Mouse (Mus musculus) retina, adult 2 months (tissue): ENCODE measurements around the gene Kcnma1.
A peak's percentile ranks its signal among the peaks of the same experiment; 100 is the strongest.

Experiments used
- DNase-seq: peaks from one replicate; pipeline ENCODE4 v3.0.0-alpha.2; 2012; ENCODE audit warnings: low read depth, low spot score

The Kcnma1 gene

DNA sequence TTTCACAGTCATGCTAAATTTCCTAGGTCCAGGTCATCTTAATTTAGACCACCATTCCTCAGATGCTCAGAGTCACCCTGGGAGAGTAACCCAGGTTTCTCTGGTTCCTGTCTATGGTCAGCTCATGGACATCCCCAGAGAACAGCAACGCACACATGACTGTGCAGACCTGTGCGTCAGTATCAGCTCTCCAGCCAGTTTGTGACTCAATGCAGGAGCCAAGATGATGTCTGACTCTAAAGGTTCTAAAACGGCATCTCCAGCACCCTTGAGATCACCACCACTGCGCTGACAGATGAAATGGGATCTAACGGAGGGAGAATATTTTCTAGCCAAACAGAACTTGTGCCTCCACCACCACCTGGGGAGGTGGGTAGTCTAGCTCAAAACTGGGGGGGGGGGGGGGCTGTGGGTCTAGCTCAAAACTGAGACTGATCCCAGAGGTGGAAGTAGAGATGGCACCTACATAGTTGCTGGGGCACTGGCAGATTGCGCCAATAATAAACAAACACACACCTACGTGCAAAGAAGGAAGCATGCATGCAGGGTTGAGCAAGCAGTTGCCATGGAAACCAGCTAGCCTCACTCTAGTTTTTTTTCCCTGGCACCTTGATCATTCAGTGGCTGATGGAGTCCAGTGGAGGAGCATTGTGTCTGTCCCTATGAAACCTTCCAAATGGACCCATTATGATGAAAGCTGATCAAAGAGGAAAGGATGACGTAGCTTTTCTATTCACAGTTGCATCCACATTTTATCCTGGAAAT is 231.3 kb downstream of the Kcnma1 start:
- no peak for DNase-seq

DNA sequence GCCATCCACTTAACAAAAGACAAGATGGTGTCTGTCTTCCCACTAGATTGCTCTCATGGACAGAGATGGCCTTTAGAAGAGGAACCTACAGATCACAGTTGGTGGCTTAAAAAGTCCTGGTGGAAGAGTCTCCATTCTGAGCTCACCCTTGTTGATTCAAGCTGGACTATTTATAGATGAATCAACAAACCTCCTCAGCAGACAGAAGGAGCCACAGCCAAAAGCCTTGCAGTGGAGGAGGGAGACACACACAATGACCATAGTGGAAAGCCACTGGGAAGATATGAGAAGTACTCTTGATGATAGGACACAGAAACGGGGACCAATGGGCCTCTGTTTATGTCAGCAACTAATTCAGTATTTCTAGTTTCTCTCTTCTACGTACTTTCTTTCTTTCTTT is 239.7 kb downstream of the Kcnma1 start:
- DNase-seq: no peak

DNA sequence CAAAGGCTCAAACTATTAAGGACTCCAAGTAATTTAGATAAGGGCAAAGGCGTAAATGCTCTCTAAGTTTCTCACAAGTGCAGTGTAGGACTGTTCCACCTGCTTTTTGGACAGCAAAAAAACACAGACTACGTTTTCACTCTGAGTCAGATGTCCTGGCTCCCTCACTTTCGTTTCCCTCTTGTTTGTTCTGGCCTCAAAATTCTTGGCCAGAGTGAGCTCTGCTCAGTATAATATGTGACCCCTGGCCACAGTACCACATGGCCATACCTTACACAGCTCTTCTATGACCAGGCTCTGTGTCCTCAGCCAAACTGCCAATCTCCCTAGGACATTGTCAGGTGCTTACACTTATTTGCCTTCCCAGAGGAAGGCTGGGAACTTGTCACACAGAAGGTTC is 241.6 kb downstream of the Kcnma1 start:
- no peak for DNase-seq

DNA sequence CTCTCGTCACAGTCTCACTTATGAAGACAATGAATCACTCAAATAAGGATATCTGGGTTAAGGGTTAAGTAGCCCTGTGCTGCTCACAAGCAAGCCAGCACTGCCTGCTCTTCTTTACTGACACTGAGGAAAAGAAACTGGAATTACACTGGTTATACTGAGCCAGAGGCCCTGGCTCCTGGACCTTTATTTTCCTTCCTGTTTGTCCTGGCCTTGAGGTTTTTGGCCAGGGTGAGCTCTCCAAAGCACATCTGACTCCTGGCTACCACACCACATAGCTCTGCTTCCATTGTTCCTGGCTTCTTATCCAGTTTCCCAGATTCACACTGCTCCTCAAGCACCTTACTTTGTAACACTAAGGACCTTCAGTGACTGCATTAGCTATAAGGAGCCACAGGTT is 242.5 kb downstream of the Kcnma1 start:
- DNase-seq: no peak

DNA sequence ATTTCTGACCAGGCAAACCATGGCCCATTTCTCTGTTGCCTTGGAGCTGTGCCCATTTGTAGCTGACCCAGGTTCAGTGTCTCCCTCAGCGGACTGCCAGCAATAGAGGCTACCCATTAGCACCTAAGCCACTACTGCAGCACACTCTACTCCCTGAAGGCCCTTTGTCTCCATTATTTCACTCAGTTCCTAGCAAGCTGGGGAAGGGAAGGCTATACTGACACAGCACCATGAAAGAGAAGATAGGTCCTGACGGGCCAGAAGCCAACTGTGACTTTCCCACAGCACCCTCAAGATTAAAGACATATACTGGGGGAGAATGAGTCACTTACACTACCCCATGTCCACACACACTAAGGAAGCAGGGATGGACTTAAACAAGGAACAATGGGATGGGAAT is 251.8 kb downstream of the Kcnma1 start:
- no peak for DNase-seq

DNA sequence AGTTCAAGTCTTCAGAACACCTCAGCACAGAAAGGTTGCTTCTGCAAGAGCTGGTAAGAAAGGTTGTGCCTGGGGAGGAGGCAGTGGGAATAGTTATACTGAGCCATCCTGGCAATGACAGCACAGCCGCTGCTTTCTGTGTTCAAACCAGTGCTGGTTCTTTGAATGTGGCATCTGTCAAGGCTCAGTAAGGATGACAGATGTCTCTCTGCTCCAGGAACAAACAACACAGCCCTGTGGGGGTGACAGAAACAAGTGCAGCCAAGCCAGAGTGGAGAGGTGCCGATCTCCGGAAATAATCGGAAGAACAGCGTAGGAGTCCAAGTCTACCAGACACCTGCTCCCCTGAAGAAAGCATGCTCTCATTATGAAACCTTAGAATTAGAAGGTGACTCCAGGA is 254.7 kb downstream of the Kcnma1 start:
- DNase-seq: no peak

DNA sequence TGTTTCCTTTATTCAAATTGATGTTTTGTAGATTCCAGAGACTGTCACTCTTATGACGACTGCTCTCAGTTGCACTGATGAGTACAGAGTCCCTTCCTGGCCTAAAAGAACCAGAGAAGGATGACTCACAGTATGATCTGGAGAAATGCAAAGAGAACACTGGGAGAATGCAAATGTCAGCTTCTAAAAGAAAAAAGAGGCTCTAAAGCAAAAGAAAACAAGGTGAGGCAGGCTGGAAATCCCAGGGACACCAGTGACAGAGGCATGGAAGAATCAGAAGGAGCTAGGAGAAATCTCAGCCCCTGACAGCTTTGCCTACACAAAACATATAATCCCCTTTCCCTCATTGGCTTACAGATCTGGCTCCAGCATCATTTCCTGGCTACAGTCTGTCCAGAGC is 255.9 kb downstream of the Kcnma1 start:
- no peak for DNase-seq

DNA sequence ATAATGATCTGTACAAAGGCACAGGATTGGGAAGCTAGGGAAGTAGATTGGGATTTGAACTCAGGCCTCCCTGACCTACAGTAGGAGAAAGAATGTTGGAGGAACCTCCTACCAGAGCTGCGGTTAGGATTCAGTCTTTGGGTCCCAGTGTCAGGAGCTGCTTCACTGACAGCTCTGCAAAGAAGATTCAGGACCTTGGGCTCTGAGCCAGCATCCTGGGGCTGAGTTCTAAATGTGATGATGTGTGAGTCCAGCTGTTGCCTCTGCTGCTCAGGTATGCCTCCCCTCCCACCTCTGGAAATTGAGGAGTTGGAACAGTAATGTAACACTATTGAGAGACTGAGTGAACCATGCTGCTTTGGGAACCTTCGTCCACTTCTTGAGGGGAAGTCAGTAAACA is 266.3 kb downstream of the Kcnma1 start:
- DNase-seq: no peak

DNA sequence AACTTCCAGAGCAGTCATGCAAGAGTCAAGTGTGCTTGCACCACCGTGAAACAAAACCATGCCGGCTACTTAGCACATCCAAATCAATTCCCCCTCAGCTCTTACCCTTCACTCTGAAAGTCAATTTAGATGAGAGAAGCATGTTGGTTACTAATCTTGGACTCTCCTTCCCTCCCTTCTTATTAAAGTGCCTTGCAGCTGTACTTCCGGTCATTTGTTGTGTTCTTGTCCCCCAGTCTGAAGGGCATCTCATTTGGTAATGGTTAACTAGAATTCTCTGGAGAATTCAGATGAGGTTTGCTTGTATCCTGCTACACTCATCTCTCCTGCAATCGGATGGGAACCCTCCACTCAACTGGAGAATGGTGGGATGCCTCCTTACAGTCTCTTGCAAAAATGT is 267.3 kb downstream of the Kcnma1 start:
- DNase-seq: no peak

DNA sequence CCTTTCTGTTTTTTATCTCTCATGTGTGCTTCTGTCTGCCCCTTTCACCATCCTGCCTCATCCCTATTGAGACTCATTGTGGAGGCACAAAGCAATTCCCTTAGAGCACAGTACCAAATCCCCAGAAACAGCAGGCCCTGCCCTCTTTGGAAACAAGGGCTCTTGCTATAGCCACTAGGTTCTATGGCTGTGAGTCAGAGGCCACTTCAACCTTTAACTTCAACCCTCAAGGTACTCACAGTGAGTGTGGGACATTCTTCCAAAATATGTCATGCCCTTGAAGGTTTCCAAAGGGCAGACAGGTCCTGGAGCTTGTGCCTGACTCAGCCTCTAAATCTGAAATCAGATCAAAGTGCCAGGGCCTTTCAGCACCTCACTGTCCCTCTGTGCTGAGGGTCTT is 272.8 kb downstream of the Kcnma1 start:
- DNase-seq: no peak

DNA sequence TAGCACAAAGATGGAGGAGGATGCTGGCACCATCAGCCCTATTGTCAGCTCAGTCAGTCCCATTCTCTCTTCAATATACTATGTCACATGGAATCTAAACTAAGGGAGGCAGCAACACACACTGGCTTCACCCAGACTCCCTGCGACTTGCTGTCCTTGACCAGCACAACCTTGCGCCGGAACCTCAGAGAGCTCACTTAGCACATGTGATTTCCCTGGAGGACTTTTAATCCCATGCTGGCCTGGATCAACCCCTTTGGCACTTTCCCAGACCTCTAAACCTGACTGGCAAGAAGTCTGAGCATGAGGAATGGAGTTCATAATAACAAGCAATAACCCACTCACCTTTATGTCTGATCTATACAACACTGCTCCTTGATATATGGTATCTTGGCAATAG is 280.1 kb downstream of the Kcnma1 start:
- DNase-seq: no peak

DNA sequence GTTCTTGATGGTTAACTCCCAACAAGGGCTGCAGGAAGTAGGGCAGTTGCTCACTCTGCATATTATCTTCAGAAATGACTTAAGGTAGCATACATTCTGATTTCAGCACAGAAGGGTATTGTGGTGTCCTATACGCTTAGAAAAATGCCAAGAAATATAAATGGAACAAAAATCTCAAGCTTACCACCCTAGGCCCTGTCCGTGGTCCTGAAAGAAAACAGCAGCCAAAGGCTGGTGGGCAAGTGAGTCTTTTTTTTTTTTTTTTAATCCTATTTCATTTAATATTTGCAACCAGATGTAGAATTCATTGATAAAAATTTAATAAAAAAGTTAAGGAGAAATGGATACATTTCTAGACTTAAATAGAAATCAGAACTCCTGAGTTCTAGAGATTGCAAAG is 284.9 kb downstream of the Kcnma1 start:
- DNase-seq: no peak

DNA sequence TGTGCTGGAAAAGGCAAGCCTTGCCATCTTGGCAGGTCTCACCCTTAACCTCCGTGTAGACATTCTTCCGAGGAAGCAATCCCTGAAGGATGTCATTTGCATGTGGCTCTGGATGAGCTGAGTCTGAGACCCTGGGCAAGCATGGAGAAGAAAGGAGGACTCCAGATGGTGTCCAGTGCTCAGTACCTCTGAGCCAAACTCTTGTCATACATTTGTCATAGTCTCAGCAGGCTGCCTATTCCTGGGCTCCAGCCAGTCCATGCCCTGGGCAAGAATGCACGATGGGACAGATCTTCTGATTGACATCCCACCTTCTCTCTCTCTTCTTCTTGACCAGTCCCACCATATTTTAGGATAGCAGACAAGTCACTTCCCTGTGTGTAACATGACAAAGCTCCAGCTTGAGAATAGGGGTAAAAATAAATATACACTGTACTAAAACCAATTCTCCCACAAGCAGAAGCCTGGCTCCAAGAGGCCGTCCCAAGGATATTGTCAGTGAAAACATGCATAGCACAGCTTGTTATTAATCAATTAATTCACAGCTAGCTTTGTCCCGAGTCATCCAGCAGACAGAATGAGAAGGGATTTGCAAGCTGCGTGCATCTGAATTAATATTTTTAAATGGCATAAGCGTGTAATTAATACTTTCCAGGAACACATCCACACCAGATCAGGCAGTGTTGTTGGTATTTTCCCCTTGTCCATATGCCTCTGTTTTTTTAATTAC is 290.4 kb downstream of the Kcnma1 start:
- no peak for DNase-seq

DNA sequence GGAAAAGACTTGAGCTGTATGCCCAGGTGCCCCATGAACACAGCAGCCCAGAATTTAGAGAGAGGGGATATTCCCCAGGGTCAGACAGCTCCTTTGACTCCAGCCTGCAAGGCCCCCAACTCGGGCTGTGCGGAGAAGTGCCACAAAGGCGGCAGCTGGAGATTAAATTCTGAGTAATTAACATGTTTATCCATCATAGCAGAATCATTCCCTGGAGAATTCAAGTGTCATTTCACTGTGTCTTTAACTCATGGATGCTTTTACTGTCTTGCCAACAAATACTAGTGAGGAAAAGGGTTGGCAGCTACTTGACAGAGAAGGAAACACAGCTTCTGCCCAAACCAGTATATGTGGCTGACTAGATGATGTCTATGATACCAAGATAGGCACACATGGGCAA is 295.0 kb downstream of the Kcnma1 start:
- DNase-seq: no peak

DNA sequence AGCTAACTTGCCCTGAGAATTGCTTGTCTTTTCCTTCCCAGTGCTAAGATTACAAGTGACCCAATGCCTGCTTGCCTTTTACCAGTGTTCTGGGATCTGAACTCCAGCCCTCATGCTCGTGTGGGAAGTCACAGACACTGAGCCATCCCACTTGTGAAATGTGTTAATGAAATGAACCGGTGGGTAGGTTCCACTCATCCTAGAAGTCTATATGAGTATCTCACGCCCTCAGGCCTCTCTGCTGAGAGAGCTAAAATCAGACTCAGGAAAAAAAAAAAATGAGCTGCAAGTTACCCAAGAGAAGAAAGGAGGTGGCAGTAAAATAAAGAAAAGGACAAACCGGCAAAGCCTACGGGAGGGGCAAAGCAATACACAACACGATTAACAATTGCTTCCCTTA is 295.6 kb downstream of the Kcnma1 start:
- DNase-seq: no peak

DNA sequence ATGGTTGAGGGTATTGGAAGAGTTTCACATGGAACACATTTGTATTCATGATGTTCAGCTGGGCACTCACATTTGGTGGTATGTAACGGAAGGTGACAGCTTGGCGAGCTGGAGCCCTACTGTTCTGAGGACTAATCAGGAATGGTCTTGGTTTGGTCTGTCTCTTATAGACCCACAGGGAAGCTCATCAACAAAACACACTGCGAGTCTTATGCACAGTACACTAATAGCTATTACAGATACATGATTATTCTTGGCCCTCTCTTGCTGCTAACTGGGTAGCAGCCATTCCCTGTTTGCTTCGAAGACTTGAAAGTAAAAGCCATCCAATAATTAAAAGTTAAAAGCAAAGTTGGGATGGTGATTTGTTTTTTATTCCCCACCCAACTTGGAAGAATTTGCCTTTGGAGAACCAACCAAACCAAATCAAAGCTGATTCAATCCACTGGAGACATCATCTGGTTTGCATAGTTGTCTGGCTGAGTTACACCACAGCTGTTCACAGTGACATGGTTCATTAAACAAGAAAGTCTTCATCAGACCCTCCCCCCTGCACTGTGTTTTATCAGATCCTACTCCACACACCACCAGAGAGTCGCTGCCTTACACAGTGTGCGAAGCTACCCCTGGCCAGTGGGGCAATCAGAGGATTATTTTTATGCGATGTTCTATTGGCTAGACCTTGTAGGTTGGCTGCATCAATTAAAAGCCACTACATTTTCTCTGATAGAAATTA is 299.7 kb downstream of the Kcnma1 start:
- DNase-seq: no peak

DNA sequence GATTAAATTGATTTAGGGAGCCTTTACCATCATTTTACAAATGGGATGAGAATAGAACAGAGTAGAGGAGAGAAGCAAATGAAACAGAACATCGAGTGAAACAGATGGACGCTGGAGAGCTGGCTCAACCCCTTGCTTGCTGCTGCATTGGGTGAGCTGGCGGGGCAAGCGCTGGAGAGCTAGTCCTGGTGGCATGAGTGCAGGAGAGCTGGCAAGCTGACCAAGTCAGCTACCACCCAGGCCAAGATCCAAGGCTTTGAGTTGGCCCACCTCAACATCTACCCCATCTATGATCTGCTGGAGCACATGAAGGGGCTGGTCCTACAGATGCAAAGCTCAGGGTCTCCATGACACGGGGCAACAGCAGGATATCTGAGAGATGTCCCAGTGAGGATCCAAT is 301.4 kb downstream of the Kcnma1 start:
- no peak for DNase-seq

DNA sequence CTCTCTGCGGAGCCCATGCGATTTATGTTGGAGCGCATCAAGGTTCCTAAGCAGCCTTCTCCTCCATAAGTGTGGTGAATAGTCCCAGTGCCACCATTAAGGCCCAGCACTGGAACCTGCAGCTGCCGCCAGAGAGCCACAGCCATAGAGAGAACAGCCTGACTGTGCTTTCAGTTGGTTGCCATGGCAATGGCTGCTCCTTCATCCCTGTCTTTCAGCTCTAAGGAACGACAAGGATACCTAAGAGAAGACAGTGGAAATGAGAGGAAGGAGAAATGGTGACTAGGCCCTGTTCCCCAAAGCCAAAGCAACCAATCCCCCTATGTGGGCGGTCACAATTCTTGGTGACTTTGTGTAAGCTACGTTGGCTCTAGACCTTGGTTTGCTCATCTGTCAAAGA is 303.3 kb downstream of the Kcnma1 start:
- no peak for DNase-seq

DNA sequence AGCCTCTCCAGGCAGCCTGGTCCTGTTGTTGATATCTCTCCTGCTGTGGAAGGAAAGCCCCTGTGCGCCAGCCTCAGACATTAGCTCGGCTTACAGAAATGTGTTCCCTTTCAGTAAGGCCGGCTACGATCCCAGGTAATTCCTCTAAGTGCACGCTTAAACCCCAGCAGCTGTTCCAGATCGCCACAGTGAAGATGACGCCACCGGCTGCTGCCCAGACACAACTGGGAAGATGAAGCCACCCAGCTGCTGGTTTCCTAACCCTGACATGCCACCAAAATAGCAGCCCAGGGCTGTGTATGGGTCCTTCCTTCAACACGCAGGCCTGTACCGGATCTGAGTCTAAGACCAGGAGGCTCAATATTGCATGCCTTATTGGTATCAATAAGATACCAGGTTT is 307.5 kb downstream of the Kcnma1 start:
- DNase-seq: peak; percentile 11

DNA sequence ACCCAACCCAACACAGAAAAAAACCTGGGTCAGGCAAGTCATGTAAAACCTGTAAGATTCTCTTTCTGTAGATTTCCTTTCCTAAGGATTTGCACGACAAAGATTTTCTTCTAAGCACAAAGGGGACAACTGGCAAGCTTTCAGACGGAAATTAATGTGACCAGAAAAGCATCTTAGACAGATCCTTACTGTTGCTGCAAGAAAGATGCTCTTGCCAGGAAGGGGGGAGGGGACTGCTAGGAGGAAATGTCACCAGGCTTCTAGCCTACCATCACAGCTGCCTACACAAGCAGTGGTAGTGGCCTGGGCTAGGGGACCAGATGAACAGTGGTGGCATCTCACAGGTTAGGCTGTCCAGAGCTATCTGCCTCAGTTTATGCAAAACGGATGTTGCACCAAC is 308.6 kb downstream of the Kcnma1 start:
- no peak for DNase-seq

DNA sequence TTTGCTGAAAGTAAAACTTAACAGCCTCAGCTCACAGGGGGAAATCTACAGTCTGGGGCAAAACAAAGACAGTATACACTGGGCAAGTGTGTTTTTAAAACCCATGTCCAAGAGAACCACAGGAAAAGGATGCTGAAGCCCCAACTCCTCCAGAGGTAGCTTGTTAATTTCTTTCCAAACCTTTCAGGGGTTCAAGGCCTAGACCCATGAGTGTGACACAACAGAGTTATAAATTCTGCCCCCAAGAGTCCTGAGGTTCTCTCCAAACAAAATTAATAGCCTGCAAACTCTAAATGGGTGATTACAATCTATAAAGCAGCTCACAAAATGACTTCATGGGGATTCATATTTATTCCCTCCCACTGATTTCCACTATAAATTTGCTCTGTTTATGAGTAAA is 310.0 kb downstream of the Kcnma1 start:
- no peak for DNase-seq

DNA sequence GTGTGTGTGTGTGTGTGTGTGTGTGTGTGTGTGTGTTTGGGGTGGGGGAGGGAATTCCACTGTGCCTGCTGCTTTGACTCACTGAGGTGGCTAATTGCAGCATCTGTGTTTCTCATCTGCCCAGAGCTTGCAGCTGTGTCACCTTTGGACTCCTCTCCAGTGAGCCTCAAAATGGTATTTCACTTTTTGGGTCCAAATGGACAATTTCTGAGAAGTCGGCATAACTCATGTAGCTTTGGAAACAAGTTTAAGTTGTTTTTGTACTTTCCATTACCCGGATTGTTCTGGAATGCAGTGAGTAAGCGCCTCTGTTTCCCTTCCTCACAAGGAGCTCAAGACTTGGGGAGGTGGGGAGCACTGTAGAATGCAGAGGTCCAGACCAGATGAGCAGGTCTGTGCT is 317.9 kb downstream of the Kcnma1 start:
- no peak for DNase-seq

DNA sequence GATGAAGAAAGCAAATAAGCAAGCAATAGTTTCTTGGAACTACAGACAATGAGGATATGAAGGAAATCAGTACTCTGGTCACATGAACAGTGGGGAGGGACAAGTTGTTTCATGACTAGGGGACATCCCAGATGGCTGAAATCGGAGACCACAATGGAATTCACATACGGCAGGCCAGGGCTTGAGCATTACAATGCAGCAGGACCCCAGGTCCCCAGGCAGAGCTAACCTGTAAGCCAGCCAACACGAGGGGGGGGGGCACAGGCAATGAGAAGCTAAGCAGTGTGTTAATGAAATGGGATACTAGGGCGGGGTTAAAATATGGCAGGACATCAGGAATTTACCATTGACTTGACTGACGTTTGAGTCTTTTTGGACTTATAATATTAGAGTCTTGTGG is 324.6 kb downstream of the Kcnma1 start:
- no peak for DNase-seq
